Mouse (Mus musculus) olfactory bulb, adult 2 months (tissue): ENCODE data around the gene Mtus2.

Experiments
- CTCF ChIP-seq: fragments of 200-500 bp; IDR thresholded peaks from 2 replicates; pipeline ENCODE4 v1.5.1; 2012; ENCODE audit warnings: low read depth, mild to moderate bottlenecking, low read length, moderate library complexity; ENCODE audit not compliant: insufficient read depth
- POLR2A ChIP-seq: fragments of 200-500 bp; IDR thresholded peaks from 2 replicates; pipeline ENCODE4 v1.6.1; 2012; ENCODE audit warnings: mild to moderate bottlenecking, low read depth, low read length, moderate library complexity; ENCODE audit not compliant: insufficient read depth

DNA sequence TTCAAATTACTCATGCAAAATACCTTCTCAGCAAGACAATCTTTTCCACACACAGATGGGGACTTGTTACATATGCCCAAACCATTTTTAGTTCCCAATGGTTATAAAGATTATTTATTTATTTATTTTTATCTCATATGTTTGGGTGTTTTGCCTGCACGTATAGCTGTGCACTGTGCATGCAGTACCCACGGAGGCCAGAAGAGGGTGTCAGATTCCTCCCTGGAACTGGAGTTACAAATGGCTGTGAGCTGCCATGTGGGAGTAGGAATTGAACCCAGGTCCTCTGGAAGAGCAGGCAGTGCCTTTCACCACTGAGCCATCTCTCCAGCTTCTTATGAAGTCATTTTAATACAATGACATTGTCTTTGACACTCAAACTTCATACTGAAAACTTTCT lies 7.7 kb downstream of the Mtus2 start:
- TF ChIP-seq CTCF (peak; percentile 25; the same call in 1 of the 2 replicates), POLR2A (no peak)
